Mouse (Mus musculus): ENCODE results near the gene Rnf24. TPM values are rescaled to one million over a fixed set of nuclear protein-coding genes. Genes with fewer than 3 reads are reported as not detected.

Gene Rnf24
- 1 to 10 TPM in 1 of 2 experiments, under 1 TPM in 1; 0.74 to 8.6 TPM for polyA plus RNA-seq (2012; fragmentation: generic; extraction: Trizol)

GRCm38 (mm10) chr2:131352747-131353563 is at the start of gene Rnf24:
TSS of gene Rnf24 (minus strand) at chr2:131352892.

GRCm38 (mm10) chr2:131262213-131262672 is 90.4 kb downstream of the Rnf24 start, which contains the start of gene Pank2:
TSS of gene Pank2 (plus strand) at chr2:131262495.

Other genes starting within 250 kb of the Rnf24 start
- gene Hspa12b, start 225.6 kb downstream of the Rnf24 start, polyA plus RNA-seq (2012; fragmentation: generic; extraction: Trizol) = 1 to 10 TPM; 2.0 to 5.5 TPM
- gene Gm11037, start 219.4 kb downstream of the Rnf24 start, polyA plus RNA-seq (2012; fragmentation: generic; extraction: Trizol) = not detected
- 100 to 1,000 TPM in 1 of 2 experiments, 10 to 100 TPM in 1; 81.6 to 171 TPM for gene 1700037H04Rik, start 192.8 kb downstream of the Rnf24 start, polyA plus RNA-seq (2012; fragmentation: generic; extraction: Trizol)
- 100 to 1,000 TPM; 119 to 157 TPM for gene Cenpb, start 172.8 kb downstream of the Rnf24 start, polyA plus RNA-seq (2012; fragmentation: generic; extraction: Trizol)
- gene Cdc25b, start 165.9 kb downstream of the Rnf24 start, polyA plus RNA-seq (2012; fragmentation: generic; extraction: Trizol) = 10 to 100 TPM; 47.5 to 50.7 TPM
- gene Spef1, start 165.6 kb downstream of the Rnf24 start, polyA plus RNA-seq (2012; fragmentation: generic; extraction: Trizol) = 10 to 100 TPM in 1 of 2 experiments, 1 to 10 TPM in 1; 1.5 to 10.4 TPM
- 10 to 100 TPM; 19.7 to 32.1 TPM for gene Ap5s1, start 145.8 kb downstream of the Rnf24 start, polyA plus RNA-seq (2012; fragmentation: generic; extraction: Trizol)
- gene Mavs, start 118.8 kb downstream of the Rnf24 start, polyA plus RNA-seq (2012; fragmentation: generic; extraction: Trizol) = 10 to 100 TPM in 1 of 2 experiments, 1 to 10 TPM in 1; 7.8 to 20.3 TPM
- 10 to 100 TPM; 12.9 to 19.9 TPM for gene Pank2, start 90.4 kb downstream of the Rnf24 start, polyA plus RNA-seq (2012; fragmentation: generic; extraction: Trizol)
- gene Smox, start 138.6 kb upstream of the Rnf24 start, polyA plus RNA-seq (2012; fragmentation: generic; extraction: Trizol) = 10 to 100 TPM in 1 of 2 experiments, 1 to 10 TPM in 1; 8.7 to 34.9 TPM
- gene Adra1d, start 209.4 kb upstream of the Rnf24 start, polyA plus RNA-seq (2012; fragmentation: generic; extraction: Trizol) = 1 to 10 TPM; 1.5 to 6.4 TPM